Mouse (Mus musculus): ENCODE measurements at regions not wholly inside any gene's neighbourhood (a gene's known extent, or its start where the extent isn't known, plus 50 kb on each side); places are given as distances from the start of the nearest gene placed in this dataset.

DNA sequence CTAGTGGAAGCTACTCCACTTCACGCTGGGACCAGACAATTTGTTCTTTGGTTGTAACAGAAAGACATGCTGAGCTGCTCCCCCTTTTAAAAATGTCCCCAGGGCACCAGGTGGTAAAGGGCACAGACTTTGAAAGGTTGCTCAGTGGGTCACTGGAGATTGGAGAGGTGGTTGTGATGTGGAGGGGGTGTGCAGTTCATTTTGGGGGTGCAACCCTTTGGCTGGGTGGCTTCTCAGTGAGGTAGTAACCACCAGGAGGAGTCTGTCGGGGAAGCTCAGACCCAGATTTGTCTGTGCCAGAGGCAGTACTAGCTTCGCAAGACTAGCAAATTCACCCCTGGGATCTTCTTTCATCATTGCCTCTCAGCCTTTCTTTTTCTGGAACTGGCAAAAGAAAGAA, 189.0 kb upstream of the Krr1 start:
- no peak for DNase-seq (ENCODE audit: low spot score in 2 of 2)

- DNase-seq (ENCODE audit: low spot score in 2 of 2), result no peak
These were observed 188.2 kb upstream of the Krr1 start for GRCm38 (mm10) chr10:111784065-111784853.

DNA sequence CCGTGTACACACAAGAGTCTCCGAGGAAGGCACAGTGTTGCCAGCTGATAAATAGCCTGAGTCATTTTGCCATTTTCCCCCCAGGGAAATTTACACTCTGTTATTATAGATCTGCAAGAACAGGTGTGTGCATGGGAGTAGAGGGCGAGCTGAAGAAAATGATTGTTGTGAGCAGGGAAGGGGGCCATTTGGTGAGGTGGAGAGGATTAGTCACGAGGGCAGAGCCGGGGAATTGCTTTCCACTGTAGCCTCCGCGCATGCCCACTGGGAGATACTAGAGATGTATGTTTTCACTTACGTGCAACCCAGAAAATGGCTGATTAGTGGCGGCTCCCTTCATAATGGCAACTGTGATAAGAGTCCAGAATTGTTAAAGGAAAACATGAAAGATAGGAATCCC, 185.3 kb upstream of the Krr1 start:
- no peak for DNase-seq (ENCODE audit: low spot score in 2 of 2)

DNA sequence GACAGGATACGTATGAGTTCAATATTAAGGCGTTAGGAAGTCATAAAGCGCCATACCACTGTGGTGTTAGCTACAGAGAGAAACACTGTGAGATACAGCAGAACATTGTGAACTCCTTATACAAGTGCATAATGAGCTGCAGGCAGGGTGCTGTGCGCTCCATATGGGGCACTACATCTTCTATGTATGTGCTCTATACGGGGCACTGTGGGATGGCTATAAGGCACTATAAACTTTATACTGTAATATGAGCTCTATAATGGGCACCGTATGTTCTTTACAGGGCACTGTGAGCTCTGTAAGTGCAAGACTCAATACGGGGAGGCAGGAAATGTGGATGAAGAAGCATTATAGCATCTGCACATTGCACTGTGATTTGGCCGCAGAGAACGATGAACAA, 183.2 kb upstream of the Krr1 start:
- DNase-seq (ENCODE audit: low spot score in 2 of 2), result no peak

- no peak for DNase-seq (ENCODE audit: low spot score in 2 of 2)
These were observed 181.6 kb upstream of the Krr1 start for GRCm38 (mm10) chr10:111790911-111791310.

- no peak for DNase-seq (ENCODE audit: low spot score in 2 of 2)
These were observed 177.4 kb upstream of the Krr1 start for GRCm38 (mm10) chr10:111795056-111795455.

DNA sequence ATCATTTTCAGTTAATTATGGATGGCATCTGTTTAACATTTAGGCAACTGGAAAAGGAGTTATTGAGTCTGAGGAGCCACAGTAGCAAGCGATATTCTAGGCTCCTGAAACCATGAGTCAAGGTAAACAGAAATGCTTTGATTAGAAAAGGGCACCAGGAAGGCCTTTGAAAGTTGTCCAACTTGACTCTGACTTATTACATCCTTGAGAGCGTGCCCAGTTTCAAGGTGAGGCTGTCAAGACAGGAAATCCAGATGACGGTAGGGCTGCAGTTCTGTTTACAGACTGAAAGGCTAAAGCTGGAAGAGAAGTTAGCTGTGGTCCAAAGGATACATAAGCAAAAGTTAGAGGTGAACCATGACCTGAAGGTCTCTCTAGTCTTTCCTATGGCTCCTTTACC, 176.7 kb upstream of the Krr1 start:
- DNase-seq (ENCODE audit: low spot score in 2 of 2), result no peak

- no peak for DNase-seq (ENCODE audit: low spot score in 2 of 2)
These were observed 173.6 kb upstream of the Krr1 start for GRCm38 (mm10) chr10:111798851-111799281.

DNA sequence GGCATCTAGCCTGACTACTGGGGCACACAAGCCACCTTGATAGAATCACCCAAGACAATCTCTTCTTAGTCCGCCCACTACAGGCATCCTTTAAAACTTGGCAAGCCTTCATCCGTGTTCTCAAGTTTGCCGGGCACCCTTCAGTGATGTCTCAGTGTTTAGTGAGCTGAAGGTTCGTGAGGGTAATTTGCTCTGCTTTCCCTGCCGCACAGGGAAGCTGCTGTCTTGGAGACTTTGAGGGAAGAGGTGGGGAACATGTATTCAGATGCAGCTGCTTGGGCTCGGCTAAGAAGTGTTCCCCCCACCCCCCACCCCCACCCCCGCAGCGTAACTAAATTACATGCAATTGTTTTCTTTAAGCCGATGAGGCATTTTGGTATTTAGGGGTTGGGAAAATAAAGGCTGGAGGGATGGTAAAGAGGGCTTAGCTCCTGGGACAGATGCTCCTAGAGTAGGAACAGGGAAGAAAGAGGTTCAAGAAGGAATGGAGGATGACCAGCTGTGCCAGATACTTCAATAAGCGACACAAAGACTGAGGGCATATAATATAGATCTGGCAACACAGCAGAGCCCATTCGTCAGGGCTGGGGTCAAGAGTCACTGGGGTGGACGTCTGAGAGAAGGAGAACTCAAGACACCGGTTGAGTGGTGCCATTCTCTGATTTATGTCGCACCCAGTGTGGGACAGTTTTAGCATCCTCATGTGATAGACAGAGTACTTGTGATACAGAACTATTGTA, 172.4 kb upstream of the Krr1 start:
- no peak for DNase-seq (ENCODE audit: low spot score in 2 of 2)

GRCm38 (mm10) chr10:111800590-111800935, 171.9 kb upstream of the Krr1 start:
- no peak for DNase-seq (ENCODE audit: low spot score in 2 of 2)

GRCm38 (mm10) chr10:111801021-111801793, 171.3 kb upstream of the Krr1 start:
- DNase-seq (ENCODE audit: low spot score in 2 of 2), result no peak

- no peak for DNase-seq (ENCODE audit: low spot score in 2 of 2)
These were observed 170.6 kb upstream of the Krr1 start for GRCm38 (mm10) chr10:111801794-111802359.

DNA sequence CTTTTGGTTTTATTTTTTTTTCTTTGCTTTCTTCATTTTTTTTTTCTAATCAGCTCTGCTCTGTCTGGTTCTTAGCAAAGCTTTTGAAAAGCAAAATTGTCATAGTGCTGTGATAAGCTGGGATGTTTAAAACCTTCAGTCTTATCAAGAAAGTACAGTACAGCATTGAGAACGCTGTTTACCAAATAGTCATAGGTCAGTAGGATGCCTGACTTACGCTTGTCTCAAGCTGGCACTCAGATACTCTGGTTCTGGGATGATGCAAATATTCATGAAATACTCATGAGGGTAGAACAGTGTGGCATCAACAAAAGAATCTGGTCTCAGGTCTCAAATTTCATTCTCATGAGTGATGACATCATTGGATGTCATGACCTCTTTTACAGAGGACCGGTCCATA, 166.1 kb upstream of the Krr1 start:
- DNase-seq (ENCODE audit: low spot score in 2 of 2), result no peak

- no peak for DNase-seq (ENCODE audit: low spot score in 2 of 2)
These were observed 165.5 kb upstream of the Krr1 start for GRCm38 (mm10) chr10:111806916-111807315.

- DNase-seq (ENCODE audit: low spot score in 2 of 2), result no peak
These were observed 158.7 kb upstream of the Krr1 start for GRCm38 (mm10) chr10:111813736-111814135.

DNA sequence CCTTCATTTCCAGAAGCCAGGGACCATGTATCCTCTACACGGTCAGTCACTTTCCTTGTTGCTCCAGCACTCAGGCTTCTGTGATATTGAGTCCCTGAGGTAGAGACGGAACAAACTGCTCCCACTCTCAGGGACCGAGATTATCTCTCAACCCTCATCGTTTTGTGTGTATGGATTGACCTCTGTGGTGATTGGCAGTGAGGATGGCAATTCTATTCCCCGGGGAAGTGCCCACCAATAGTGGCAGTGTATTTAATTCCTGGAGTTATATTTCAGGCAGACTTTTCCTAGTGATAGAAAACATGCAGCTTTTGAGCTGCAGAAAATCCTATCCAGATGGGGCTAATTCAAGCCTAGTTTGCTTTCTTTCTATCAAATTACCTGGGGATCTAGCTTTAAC, 157.8 kb upstream of the Krr1 start:
- no peak for DNase-seq (ENCODE audit: low spot score in 2 of 2)

GRCm38 (mm10) chr10:111815160-111815559, 157.3 kb upstream of the Krr1 start:
- no peak for DNase-seq (ENCODE audit: low spot score in 2 of 2)

- no peak for DNase-seq (ENCODE audit: low spot score in 2 of 2)
These were observed 156.5 kb upstream of the Krr1 start for GRCm38 (mm10) chr10:111815821-111816599.

DNA sequence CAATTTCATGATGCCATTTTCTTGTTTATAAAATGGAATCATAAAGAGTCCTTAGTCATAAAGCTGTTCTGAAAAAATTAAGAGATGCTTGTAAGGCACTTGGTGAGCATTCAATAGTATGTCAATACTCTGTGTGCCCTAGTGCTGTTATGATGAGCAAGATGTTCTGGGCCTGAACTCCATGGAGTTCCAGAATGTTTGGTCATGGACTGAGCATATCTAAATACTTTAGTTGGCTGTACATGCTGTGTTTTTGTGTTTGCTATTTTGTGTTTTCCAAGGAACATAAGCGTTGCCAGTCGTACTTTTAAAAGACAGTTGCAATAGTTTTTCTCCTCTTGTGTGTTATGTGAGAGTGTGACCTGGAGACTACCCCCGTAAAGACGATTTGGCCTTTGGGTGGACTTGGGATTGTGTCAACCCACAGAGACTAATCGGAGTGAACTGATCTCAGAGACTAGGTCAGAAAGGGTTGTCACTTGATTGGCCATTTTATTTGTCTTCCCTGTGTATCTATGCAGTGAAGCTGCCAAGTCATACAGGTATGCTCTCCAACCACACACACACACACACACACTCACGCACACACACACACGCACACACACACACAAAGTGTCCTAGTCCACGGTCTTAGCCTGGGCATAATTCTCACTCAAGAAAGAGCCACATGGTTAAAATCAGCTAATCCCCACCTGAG, 152.6 kb upstream of the Krr1 start:
- DNase-seq (ENCODE audit: low spot score in 2 of 2), result no peak

DNA sequence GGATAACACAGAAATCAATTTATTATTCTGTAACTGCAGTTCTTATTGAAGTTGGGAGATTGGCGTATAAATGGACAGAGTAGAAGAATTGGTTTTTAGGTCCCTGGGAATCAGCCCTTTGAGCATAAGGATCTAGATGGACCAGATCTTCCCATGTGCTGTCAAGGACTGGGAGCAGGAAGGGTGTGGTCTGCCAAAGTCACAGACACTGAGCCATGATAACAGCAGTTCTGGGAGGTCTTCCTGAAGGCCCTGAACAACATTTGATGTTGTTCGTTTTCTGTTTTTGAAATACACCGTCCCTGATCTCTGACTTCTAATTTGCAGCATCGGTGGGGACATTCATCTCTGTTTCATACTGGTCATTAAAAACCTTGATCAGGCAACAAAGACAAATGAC, 147.6 kb upstream of the Krr1 start:
- no peak for DNase-seq (ENCODE audit: low spot score in 2 of 2)
